Mouse (Mus musculus): ENCODE data around the gene Yaf2.

DNA sequence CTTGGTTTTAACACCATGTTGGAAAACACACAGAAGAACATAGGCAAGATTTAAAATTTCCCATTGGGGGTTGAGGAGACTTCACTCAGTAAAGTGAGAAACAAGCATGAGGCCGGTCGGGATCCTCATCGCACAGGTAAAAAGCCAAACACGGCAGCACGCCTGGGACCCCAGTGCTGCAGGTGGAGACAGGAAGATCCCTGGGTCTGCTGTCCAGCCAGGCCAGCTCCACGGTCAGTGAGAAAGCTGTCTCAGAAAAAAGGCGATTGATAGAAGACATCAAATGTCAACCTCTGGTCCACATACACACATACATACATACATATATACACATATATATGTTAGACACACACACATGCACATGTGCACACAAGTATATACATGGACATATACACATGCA lies 67.2 kb downstream of the Yaf2 start:
- TF ChIP-seq CTCF (IDR thresholded peaks at IDR 0.05; ENCODE audit: extremely low read depth, insufficient read length, insufficient replicate concordance, low read depth, low read length) (no peak), POLR2A (IDR thresholded peaks at IDR 0.05; ENCODE audit: low read depth, low read length) (no peak)

All from small intestine, adult 2 months (tissue).